Mouse (Mus musculus): ENCODE data around the gene Usp36. TPM values are rescaled to one million over a fixed set of nuclear protein-coding genes. Genes with fewer than 3 reads are reported as not detected.

Usp36 gene
- polyA plus RNA-seq, 2 experiments, result 17.7 to 24.3 TPM

DNA sequence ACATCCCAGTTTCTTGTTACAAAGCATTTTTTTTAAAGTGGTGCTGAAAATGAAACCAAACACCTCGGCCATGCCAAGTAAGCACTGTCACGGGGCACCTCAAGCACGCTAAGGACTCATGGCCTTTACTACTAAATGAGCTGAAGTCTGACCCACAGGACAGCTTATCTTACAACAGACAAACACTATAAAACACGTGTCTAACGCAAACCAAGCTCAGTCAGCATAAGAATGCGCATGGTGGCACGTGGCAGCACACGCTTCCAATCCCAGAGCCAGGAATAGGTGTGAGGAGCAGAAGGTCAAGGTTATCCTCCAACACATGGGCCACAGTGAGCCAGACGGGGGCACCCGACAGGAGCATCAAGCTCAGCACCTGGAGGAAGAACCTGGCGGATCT lies 24.4 kb downstream of the Usp36 start:
- Histone ChIP-seq H3K4me3 (replicated peaks; ENCODE audit: low read length) (no peak overlapping the region), H3K9me3 (ENCODE audit: control insufficient read depth, low read length) (no peaks in the 10 kb centered on the region), H3K36me3 (ENCODE audit: control insufficient read depth, insufficient read depth, low read length) (peaks cover 97% of the 10 kb centered on the region), H3K9ac (ENCODE audit: low read depth, low read length, severe bottlenecking) (no peak overlapping the region), H3K27ac (replicated peaks; ENCODE audit: low read depth, low read length) (no peak overlapping the region), H3K4me2 (replicated peaks; ENCODE audit: low read depth, low read length, severe bottlenecking) (no peak overlapping the region), H3K4me1 (ENCODE audit: control insufficient read depth, insufficient read depth, low read length) (no peaks in the 10 kb centered on the region), H3K27me3 (ENCODE audit: control insufficient read depth, insufficient read depth, low read length) (no peaks in the 10 kb centered on the region)
- 85% methylated on average over 11 of the region's 11 CpGs for WGBS
- ATAC-seq (ENCODE audit: low FRiP score, low read depth), result no peak
- DNase-seq (ENCODE audit: low spot score), result no peak
- TF ChIP-seq POLR2A (IDR thresholded peaks at IDR 0.05; ENCODE audit: borderline replicate concordance, extremely low read depth, insufficient read depth, insufficient read length), result no peak

GRCm38 (mm10) chr11:118263146-118263545 lies 26.9 kb downstream of the Usp36 start:
- 91% methylated on average over 5 of the region's 5 CpGs for WGBS
- H3K36me3 ChIP-seq (ENCODE audit: control insufficient read depth, insufficient read depth, low read length), result peaks cover 100% of the 10 kb centered on the region
- no peak for DNase-seq (ENCODE audit: low spot score)

GRCm38 (mm10) chr11:118260081-118260480 lies 30.0 kb downstream of the Usp36 start:
- H3K4me1 ChIP-seq (ENCODE audit: control insufficient read depth, insufficient read depth, low read length), result peaks cover 2% of the 10 kb centered on the region
- no peaks in the 10 kb centered on the region for H3K9me3 ChIP-seq (ENCODE audit: control insufficient read depth, low read length)
- DNase-seq (ENCODE audit: low spot score), result no peak
- WGBS, result 84% methylated on average over 8 of the region's 8 CpGs
- H3K9ac ChIP-seq (ENCODE audit: low read depth, low read length, severe bottlenecking), result no peak overlapping the region
- H3K27me3 ChIP-seq (ENCODE audit: control insufficient read depth, insufficient read depth, low read length), result no peaks in the 10 kb centered on the region
- H3K36me3 ChIP-seq (ENCODE audit: control insufficient read depth, insufficient read depth, low read length), result peaks cover 87% of the 10 kb centered on the region
- H3K4me2 ChIP-seq (replicated peaks; ENCODE audit: low read depth, low read length, severe bottlenecking), result no peak overlapping the region
- no peak for TF ChIP-seq POLR2A (IDR thresholded peaks at IDR 0.05; ENCODE audit: borderline replicate concordance, extremely low read depth, insufficient read depth, insufficient read length)
- no peak overlapping the region for H3K4me3 ChIP-seq (replicated peaks; ENCODE audit: low read length)
- no peak overlapping the region for H3K27ac ChIP-seq (replicated peaks; ENCODE audit: low read depth, low read length)
- ATAC-seq (ENCODE audit: low FRiP score, low read depth), result no peak

More at GRCm38 (mm10) chr11:118263146-118263545, 26.9 kb downstream of the Usp36 start:
- Histone ChIP-seq H3K4me3 (replicated peaks; ENCODE audit: low read length) (no peak overlapping the region), H3K9ac (ENCODE audit: low read depth, low read length, severe bottlenecking) (no peak overlapping the region), H3K27me3 (ENCODE audit: control insufficient read depth, insufficient read depth, low read length) (no peaks in the 10 kb centered on the region), H3K4me2 (replicated peaks; ENCODE audit: low read depth, low read length, severe bottlenecking) (no peak overlapping the region), H3K4me1 (ENCODE audit: control insufficient read depth, insufficient read depth, low read length) (no peaks in the 10 kb centered on the region), H3K27ac (replicated peaks; ENCODE audit: low read depth, low read length) (no peak overlapping the region), H3K9me3 (ENCODE audit: control insufficient read depth, low read length) (no peaks in the 10 kb centered on the region)
- no peak for ATAC-seq (ENCODE audit: low FRiP score, low read depth)
- TF ChIP-seq POLR2A (IDR thresholded peaks at IDR 0.05; ENCODE audit: borderline replicate concordance, extremely low read depth, insufficient read depth, insufficient read length), result no peak

- Histone ChIP-seq H3K36me3 (ENCODE audit: control insufficient read depth, insufficient read depth, low read length) (peaks cover 82% of the 10 kb centered on the region), H3K9me3 (ENCODE audit: control insufficient read depth, low read length) (no peaks in the 10 kb centered on the region), H3K4me1 (ENCODE audit: control insufficient read depth, insufficient read depth, low read length) (peaks cover 7% of the 10 kb centered on the region), H3K4me3 (replicated peaks; ENCODE audit: low read length) (no peak overlapping the region), H3K9ac (ENCODE audit: low read depth, low read length, severe bottlenecking) (no peak overlapping the region), H3K27me3 (ENCODE audit: control insufficient read depth, insufficient read depth, low read length) (no peaks in the 10 kb centered on the region), H3K4me2 (replicated peaks; ENCODE audit: low read depth, low read length, severe bottlenecking) (no peak overlapping the region), H3K27ac (replicated peaks; ENCODE audit: low read depth, low read length) (no peak overlapping the region)
- no peak for TF ChIP-seq POLR2A (IDR thresholded peaks at IDR 0.05; ENCODE audit: borderline replicate concordance, extremely low read depth, insufficient read depth, insufficient read length)
- WGBS, result 93% methylated on average over 8 of the region's 8 CpGs
- ATAC-seq (ENCODE audit: low FRiP score, low read depth) (no peak), DNase-seq (ENCODE audit: low spot score) (no peak)
These were observed 30.5 kb downstream of the Usp36 start for GRCm38 (mm10) chr11:118259580-118259979.

DNA sequence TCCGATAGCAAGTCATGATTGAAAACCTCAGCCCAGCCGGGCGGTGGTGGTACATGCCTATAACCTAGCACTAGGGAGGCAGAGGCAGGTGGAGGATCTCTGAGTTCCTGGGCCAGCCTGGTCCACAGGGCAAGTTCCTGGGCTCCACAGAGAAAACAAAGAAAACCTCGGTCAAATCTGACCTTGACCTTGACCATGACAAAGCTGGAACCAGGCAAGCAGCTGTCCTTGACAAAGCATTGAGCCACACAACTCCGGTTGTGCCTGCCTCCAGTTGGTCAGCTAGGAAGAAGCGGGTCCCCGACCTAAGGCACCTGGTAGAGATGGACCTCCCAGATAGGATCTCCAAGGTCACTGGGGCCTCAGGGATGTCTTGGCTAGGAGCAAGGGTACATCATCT lies 33.7 kb downstream of the Usp36 start:
- Histone ChIP-seq H3K36me3 (ENCODE audit: control insufficient read depth, insufficient read depth, low read length) (peaks cover 50% of the 10 kb centered on the region), H3K4me1 (ENCODE audit: control insufficient read depth, insufficient read depth, low read length) (peaks cover 20% of the 10 kb centered on the region), H3K4me2 (replicated peaks; ENCODE audit: low read depth, low read length, severe bottlenecking) (no peak overlapping the region), H3K4me3 (replicated peaks; ENCODE audit: low read length) (no peak overlapping the region), H3K9me3 (ENCODE audit: control insufficient read depth, low read length) (no peaks in the 10 kb centered on the region), H3K27ac (replicated peaks; ENCODE audit: low read depth, low read length) (no peak overlapping the region), H3K27me3 (ENCODE audit: control insufficient read depth, insufficient read depth, low read length) (no peaks in the 10 kb centered on the region), H3K9ac (ENCODE audit: low read depth, low read length, severe bottlenecking) (no peak overlapping the region)
- no peak for TF ChIP-seq POLR2A (IDR thresholded peaks at IDR 0.05; ENCODE audit: borderline replicate concordance, extremely low read depth, insufficient read depth, insufficient read length)
- WGBS, result 95% methylated on average over 7 of the region's 7 CpGs
- DNase-seq (ENCODE audit: low spot score) (no peak), ATAC-seq (ENCODE audit: low FRiP score, low read depth) (no peak)
